Mouse (Mus musculus): ENCODE measurements around the gene Tstd1. TPM values are rescaled to one million over a fixed set of nuclear protein-coding genes. Genes with fewer than 3 reads are reported as not detected.

Tstd1 gene
- polyA plus RNA-seq, 2 experiments: 2.8 to 4.7 TPM

- no peak overlapping the region for H3K9ac ChIP-seq (ENCODE audit: low read depth, low read length, severe bottlenecking)
- peaks cover 10% of the 10 kb centered on the region; the same call in 1 of the 2 replicates for H3K4me1 ChIP-seq (ENCODE audit: control insufficient read depth, insufficient read depth, low read length)
- no peaks in the 10 kb centered on the region for H3K36me3 ChIP-seq (ENCODE audit: control insufficient read depth, insufficient read depth, low read length)
- TF ChIP-seq POLR2A (IDR thresholded peaks at IDR 0.05; ENCODE audit: borderline replicate concordance, extremely low read depth, insufficient read depth, insufficient read length): no peak
- DNase-seq (ENCODE audit: low spot score): no peak
- H3K9me3 ChIP-seq (ENCODE audit: control insufficient read depth, low read length): peaks cover 10% of the 10 kb centered on the region; the same call in 1 of the 2 replicates
- no peak for ATAC-seq (ENCODE audit: low FRiP score, low read depth)
- H3K4me3 ChIP-seq (replicated peaks; ENCODE audit: low read length): no peak overlapping the region
- H3K27ac ChIP-seq (replicated peaks; ENCODE audit: low read depth, low read length): no peak overlapping the region
- WGBS: 51% methylated on average over 7 of the region's 7 CpGs
- peaks cover 15% of the 10 kb centered on the region; the same call in 1 of the 2 replicates for H3K27me3 ChIP-seq (ENCODE audit: control insufficient read depth, insufficient read depth, low read length)
- peak overlapping the region; percentile 25; the same call in 1 of the 2 replicates for H3K4me2 ChIP-seq (replicated peaks; ENCODE audit: low read depth, low read length, severe bottlenecking)
Measured at GRCm38 (mm10) chr1:171441466-171442412, 23.1 kb downstream of the Tstd1 start.

GRCm38 (mm10) chr1:171442413-171442760, 23.7 kb downstream of the Tstd1 start:
- peaks cover 10% of the 10 kb centered on the region; the same call in 1 of the 2 replicates for H3K9me3 ChIP-seq (ENCODE audit: control insufficient read depth, low read length)
- ATAC-seq (ENCODE audit: low FRiP score, low read depth) (no peak), DNase-seq (ENCODE audit: low spot score) (no peak)
- H3K27me3 ChIP-seq (ENCODE audit: control insufficient read depth, insufficient read depth, low read length): peaks cover 9% of the 10 kb centered on the region; the same call in 1 of the 2 replicates
- WGBS: 72% methylated on average over 8 of the region's 8 CpGs
- H3K4me3 ChIP-seq (replicated peaks; ENCODE audit: low read length): no peak overlapping the region
- H3K4me2 ChIP-seq (replicated peaks; ENCODE audit: low read depth, low read length, severe bottlenecking): no peak overlapping the region
- TF ChIP-seq POLR2A (IDR thresholded peaks at IDR 0.05; ENCODE audit: borderline replicate concordance, extremely low read depth, insufficient read depth, insufficient read length): no peak
- H3K36me3 ChIP-seq (ENCODE audit: control insufficient read depth, insufficient read depth, low read length): no peaks in the 10 kb centered on the region
- no peak overlapping the region for H3K9ac ChIP-seq (ENCODE audit: low read depth, low read length, severe bottlenecking)
- no peak overlapping the region for H3K27ac ChIP-seq (replicated peaks; ENCODE audit: low read depth, low read length)
- peaks cover 10% of the 10 kb centered on the region; the same call in 1 of the 2 replicates for H3K4me1 ChIP-seq (ENCODE audit: control insufficient read depth, insufficient read depth, low read length)

- Histone ChIP-seq H3K9ac (ENCODE audit: low read depth, low read length, severe bottlenecking) (no peak overlapping the region), H3K36me3 (ENCODE audit: control insufficient read depth, insufficient read depth, low read length) (no peaks in the 10 kb centered on the region), H3K4me2 (replicated peaks; ENCODE audit: low read depth, low read length, severe bottlenecking) (no peak overlapping the region), H3K4me1 (ENCODE audit: control insufficient read depth, insufficient read depth, low read length) (peaks cover 4% of the 10 kb centered on the region; the same call in 1 of the 2 replicates), H3K27me3 (ENCODE audit: control insufficient read depth, insufficient read depth, low read length) (no peaks in the 10 kb centered on the region), H3K9me3 (ENCODE audit: control insufficient read depth, low read length) (peaks cover 10% of the 10 kb centered on the region; the same call in 1 of the 2 replicates), H3K27ac (replicated peaks; ENCODE audit: low read depth, low read length) (no peak overlapping the region), H3K4me3 (replicated peaks; ENCODE audit: low read length) (no peak overlapping the region)
- DNase-seq (ENCODE audit: low spot score) (no peak), ATAC-seq (ENCODE audit: low FRiP score, low read depth) (no peak)
- TF ChIP-seq POLR2A (IDR thresholded peaks at IDR 0.05; ENCODE audit: borderline replicate concordance, extremely low read depth, insufficient read depth, insufficient read length): no peak
- WGBS: 90% methylated on average over 5 of the region's 5 CpGs
Measured at GRCm38 (mm10) chr1:171445050-171445449, 26.4 kb downstream of the Tstd1 start.

GRCm38 (mm10) chr1:171446854-171447253, 28.2 kb downstream of the Tstd1 start:
- no peak overlapping the region for H3K4me3 ChIP-seq (replicated peaks; ENCODE audit: low read length)
- 55% methylated on average over 7 of the region's 7 CpGs for WGBS
- no peak overlapping the region for H3K27ac ChIP-seq (replicated peaks; ENCODE audit: low read depth, low read length)
- no peaks in the 10 kb centered on the region for H3K36me3 ChIP-seq (ENCODE audit: control insufficient read depth, insufficient read depth, low read length)
- peaks cover 10% of the 10 kb centered on the region; the same call in 1 of the 2 replicates for H3K9me3 ChIP-seq (ENCODE audit: control insufficient read depth, low read length)
- H3K4me2 ChIP-seq (replicated peaks; ENCODE audit: low read depth, low read length, severe bottlenecking): no peak overlapping the region
- no peaks in the 10 kb centered on the region for H3K4me1 ChIP-seq (ENCODE audit: control insufficient read depth, insufficient read depth, low read length)
- H3K27me3 ChIP-seq (ENCODE audit: control insufficient read depth, insufficient read depth, low read length): no peaks in the 10 kb centered on the region
- TF ChIP-seq POLR2A (IDR thresholded peaks at IDR 0.05; ENCODE audit: borderline replicate concordance, extremely low read depth, insufficient read depth, insufficient read length): no peak
- DNase-seq (ENCODE audit: low spot score): no peak
- ATAC-seq (ENCODE audit: low FRiP score, low read depth): no peak
- no peak overlapping the region for H3K9ac ChIP-seq (ENCODE audit: low read depth, low read length, severe bottlenecking)

GRCm38 (mm10) chr1:171447692-171448091, 29.0 kb downstream of the Tstd1 start:
- no peaks in the 10 kb centered on the region for H3K4me1 ChIP-seq (ENCODE audit: control insufficient read depth, insufficient read depth, low read length)
- 62% methylated on average over 10 of the region's 10 CpGs for WGBS
- H3K27me3 ChIP-seq (ENCODE audit: control insufficient read depth, insufficient read depth, low read length): no peaks in the 10 kb centered on the region
- no peak overlapping the region for H3K9ac ChIP-seq (ENCODE audit: low read depth, low read length, severe bottlenecking)
- no peak overlapping the region for H3K4me2 ChIP-seq (replicated peaks; ENCODE audit: low read depth, low read length, severe bottlenecking)
- no peak for TF ChIP-seq POLR2A (IDR thresholded peaks at IDR 0.05; ENCODE audit: borderline replicate concordance, extremely low read depth, insufficient read depth, insufficient read length)
- H3K36me3 ChIP-seq (ENCODE audit: control insufficient read depth, insufficient read depth, low read length): no peaks in the 10 kb centered on the region
- DNase-seq (ENCODE audit: low spot score): no peak
- no peak overlapping the region for H3K4me3 ChIP-seq (replicated peaks; ENCODE audit: low read length)
- no peak for ATAC-seq (ENCODE audit: low FRiP score, low read depth)
- H3K9me3 ChIP-seq (ENCODE audit: control insufficient read depth, low read length): peaks cover 10% of the 10 kb centered on the region; the same call in 1 of the 2 replicates
- H3K27ac ChIP-seq (replicated peaks; ENCODE audit: low read depth, low read length): no peak overlapping the region
